Mouse (Mus musculus): ENCODE results near the gene Pitpna. TPM values are rescaled to one million over a fixed set of nuclear protein-coding genes. Genes with fewer than 3 reads are reported as not detected.
"Not testable (repeated sequence)": the region's sequence is repeated elsewhere in the genome, so short reads cannot be mapped to it uniquely, and the experiment has no call there.

Gene Pitpna
- polyA plus RNA-seq, 1 experiment from 2014 or later, result 98.3 TPM

GRCm38 (mm10) chr11:75595816-75596215 is 7.9 kb downstream of the Pitpna start:
- Histone ChIP-seq H3K4me3 (ENCODE audit: low read depth, low read length) (no peak overlapping the region), H3K9me3 (replicated peaks; ENCODE audit: control insufficient read depth, low read length, poor library complexity, severe bottlenecking) (no peaks in the 10 kb centered on the region), H3K36me3 (ENCODE audit: control insufficient read depth, insufficient read depth, low read length) (peaks cover 26% of the 10 kb centered on the region), H3K27me3 (ENCODE audit: control insufficient read depth, insufficient read depth, low read depth, low read length) (no peaks in the 10 kb centered on the region), H3K4me2 (ENCODE audit: low read length) (no peak overlapping the region), H3K27ac (ENCODE audit: low read length) (no peak overlapping the region), H3K9ac (ENCODE audit: low read depth, low read length) (no peak overlapping the region), H3K4me1 (ENCODE audit: control insufficient read depth, insufficient read depth, low read length) (no peaks in the 10 kb centered on the region)
- WGBS, result 45% methylated on average over 7 of the region's 7 CpGs
- ATAC-seq, result no peak

- ATAC-seq, result no peak
- Histone ChIP-seq H3K36me3 (ENCODE audit: control insufficient read depth, insufficient read depth, low read length) (peaks cover 34% of the 10 kb centered on the region), H3K9me3 (replicated peaks; ENCODE audit: control insufficient read depth, low read length, poor library complexity, severe bottlenecking) (no peaks in the 10 kb centered on the region), H3K4me3 (ENCODE audit: low read depth, low read length) (no peak overlapping the region), H3K27ac (ENCODE audit: low read length) (no peak overlapping the region), H3K4me2 (ENCODE audit: low read length) (no peak overlapping the region), H3K9ac (ENCODE audit: low read depth, low read length) (no peak overlapping the region), H3K27me3 (ENCODE audit: control insufficient read depth, insufficient read depth, low read depth, low read length) (no peaks in the 10 kb centered on the region), H3K4me1 (ENCODE audit: control insufficient read depth, insufficient read depth, low read length) (no peaks in the 10 kb centered on the region)
- 83% methylated on average over 3 of the region's 3 CpGs for WGBS
Measured at GRCm38 (mm10) chr11:75596726-75597255, 8.9 kb downstream of the Pitpna start.

GRCm38 (mm10) chr11:75598004-75598403 is 10.1 kb downstream of the Pitpna start:
- Histone ChIP-seq H3K4me1 (ENCODE audit: control insufficient read depth, insufficient read depth, low read length) (no peaks in the 10 kb centered on the region), H3K4me2 (ENCODE audit: low read length) (no peak overlapping the region), H3K9me3 (replicated peaks; ENCODE audit: control insufficient read depth, low read length, poor library complexity, severe bottlenecking) (no peaks in the 10 kb centered on the region), H3K9ac (ENCODE audit: low read depth, low read length) (no peak overlapping the region), H3K27me3 (ENCODE audit: control insufficient read depth, insufficient read depth, low read depth, low read length) (no peaks in the 10 kb centered on the region), H3K27ac (ENCODE audit: low read length) (no peak overlapping the region), H3K4me3 (ENCODE audit: low read depth, low read length) (no peak overlapping the region), H3K36me3 (ENCODE audit: control insufficient read depth, insufficient read depth, low read length) (peaks cover 37% of the 10 kb centered on the region)
- WGBS, result 88% methylated on average over 6 of the region's 6 CpGs
- ATAC-seq, result no peak

GRCm38 (mm10) chr11:75599802-75600201 is 11.9 kb downstream of the Pitpna start:
- H3K4me2 ChIP-seq (ENCODE audit: low read length); H3K9ac ChIP-seq (ENCODE audit: low read depth, low read length); H3K27me3 ChIP-seq (ENCODE audit: control insufficient read depth, insufficient read depth, low read depth, low read length); ATAC-seq; H3K9me3 ChIP-seq (replicated peaks; ENCODE audit: control insufficient read depth, low read length, poor library complexity, severe bottlenecking); H3K4me1 ChIP-seq (ENCODE audit: control insufficient read depth, insufficient read depth, low read length); H3K4me3 ChIP-seq (ENCODE audit: low read depth, low read length); H3K27ac ChIP-seq (ENCODE audit: low read length): not testable (repeated sequence)
- peaks cover 41% of the 10 kb centered on the region for H3K36me3 ChIP-seq (ENCODE audit: control insufficient read depth, insufficient read depth, low read length)
- WGBS, result 94% methylated on average over 16 of the region's 17 CpGs

- Histone ChIP-seq H3K4me2 (ENCODE audit: low read length) (no peak overlapping the region), H3K27me3 (ENCODE audit: control insufficient read depth, insufficient read depth, low read depth, low read length) (no peaks in the 10 kb centered on the region), H3K4me3 (ENCODE audit: low read depth, low read length) (no peak overlapping the region), H3K9ac (ENCODE audit: low read depth, low read length) (no peak overlapping the region), H3K4me1 (ENCODE audit: control insufficient read depth, insufficient read depth, low read length) (no peaks in the 10 kb centered on the region), H3K9me3 (replicated peaks; ENCODE audit: control insufficient read depth, low read length, poor library complexity, severe bottlenecking) (no peaks in the 10 kb centered on the region), H3K27ac (ENCODE audit: low read length) (no peak overlapping the region), H3K36me3 (ENCODE audit: control insufficient read depth, insufficient read depth, low read length) (peaks cover 37% of the 10 kb centered on the region)
- 92% methylated on average over 5 of the region's 5 CpGs for WGBS
- no peak for ATAC-seq
Measured at GRCm38 (mm10) chr11:75604826-75605225, 16.9 kb downstream of the Pitpna start.

- no peak for ATAC-seq
- no peak overlapping the region for H3K4me3 ChIP-seq (ENCODE audit: low read depth, low read length)
- no peaks in the 10 kb centered on the region for H3K27me3 ChIP-seq (ENCODE audit: control insufficient read depth, insufficient read depth, low read depth, low read length)
- H3K36me3 ChIP-seq (ENCODE audit: control insufficient read depth, insufficient read depth, low read length), result peaks cover 36% of the 10 kb centered on the region
- no peaks in the 10 kb centered on the region for H3K9me3 ChIP-seq (replicated peaks; ENCODE audit: control insufficient read depth, low read length, poor library complexity, severe bottlenecking)
- H3K4me1 ChIP-seq (ENCODE audit: control insufficient read depth, insufficient read depth, low read length), result no peaks in the 10 kb centered on the region
- H3K27ac ChIP-seq (ENCODE audit: low read length), result no peak overlapping the region
- no peak overlapping the region for H3K4me2 ChIP-seq (ENCODE audit: low read length)
- H3K9ac ChIP-seq (ENCODE audit: low read depth, low read length), result no peak overlapping the region
- WGBS, result 73% methylated on average over 1 of the region's 1 CpGs
Measured at GRCm38 (mm10) chr11:75605318-75605717, 17.4 kb downstream of the Pitpna start.

- peaks cover 37% of the 10 kb centered on the region for H3K36me3 ChIP-seq (ENCODE audit: control insufficient read depth, insufficient read depth, low read length)
- H3K4me2 ChIP-seq (ENCODE audit: low read length), result no peak overlapping the region
- no peaks in the 10 kb centered on the region for H3K27me3 ChIP-seq (ENCODE audit: control insufficient read depth, insufficient read depth, low read depth, low read length)
- WGBS, result 94% methylated on average over 5 of the region's 5 CpGs
- no peak for ATAC-seq
- H3K4me3 ChIP-seq (ENCODE audit: low read depth, low read length), result no peak overlapping the region
- no peaks in the 10 kb centered on the region for H3K4me1 ChIP-seq (ENCODE audit: control insufficient read depth, insufficient read depth, low read length)
- no peaks in the 10 kb centered on the region for H3K9me3 ChIP-seq (replicated peaks; ENCODE audit: control insufficient read depth, low read length, poor library complexity, severe bottlenecking)
- no peak overlapping the region for H3K27ac ChIP-seq (ENCODE audit: low read length)
- no peak overlapping the region for H3K9ac ChIP-seq (ENCODE audit: low read depth, low read length)
Measured at GRCm38 (mm10) chr11:75608776-75609175, 20.9 kb downstream of the Pitpna start.

- Histone ChIP-seq H3K27me3 (ENCODE audit: control insufficient read depth, insufficient read depth, low read depth, low read length) (no peaks in the 10 kb centered on the region), H3K4me1 (ENCODE audit: control insufficient read depth, insufficient read depth, low read length) (no peaks in the 10 kb centered on the region), H3K27ac (ENCODE audit: low read length) (no peak overlapping the region), H3K4me3 (ENCODE audit: low read depth, low read length) (no peak overlapping the region), H3K9ac (ENCODE audit: low read depth, low read length) (no peak overlapping the region), H3K36me3 (ENCODE audit: control insufficient read depth, insufficient read depth, low read length) (peaks cover 37% of the 10 kb centered on the region), H3K9me3 (replicated peaks; ENCODE audit: control insufficient read depth, low read length, poor library complexity, severe bottlenecking) (no peaks in the 10 kb centered on the region), H3K4me2 (ENCODE audit: low read length) (no peak overlapping the region)
- no peak for ATAC-seq
- 84% methylated on average over 2 of the region's 2 CpGs for WGBS
Measured at GRCm38 (mm10) chr11:75610021-75610420, 22.1 kb downstream of the Pitpna start.

- Histone ChIP-seq H3K36me3 (ENCODE audit: control insufficient read depth, insufficient read depth, low read length) (peaks cover 39% of the 10 kb centered on the region), H3K9me3 (replicated peaks; ENCODE audit: control insufficient read depth, low read length, poor library complexity, severe bottlenecking) (no peaks in the 10 kb centered on the region), H3K27me3 (ENCODE audit: control insufficient read depth, insufficient read depth, low read depth, low read length) (no peaks in the 10 kb centered on the region), H3K4me1 (ENCODE audit: control insufficient read depth, insufficient read depth, low read length) (no peaks in the 10 kb centered on the region), H3K4me3 (ENCODE audit: low read depth, low read length) (no peak overlapping the region), H3K9ac (ENCODE audit: low read depth, low read length) (no peak overlapping the region), H3K4me2 (ENCODE audit: low read length) (no peak overlapping the region), H3K27ac (ENCODE audit: low read length) (no peak overlapping the region)
- WGBS, result 100% methylated on average over 1 of the region's 1 CpGs
- ATAC-seq, result no peak
Measured at GRCm38 (mm10) chr11:75614769-75615168, 26.9 kb downstream of the Pitpna start.

All from midbrain, embryonic 16.5 days (tissue).